Comparison of ENCODE assay signal across 9 mouse cellular contexts in genomic region chr15:84613536-84614527, GRCm38 (mm10). TPM values are rescaled to one million over a fixed set of nuclear protein-coding genes. Genes with fewer than 3 reads are reported as not detected.
A peak's percentile ranks its signal among the peaks of the same experiment; 100 is the strongest.
DNase-seq lines count a peak whose midpoint lies in the region; ATAC-seq and TF ChIP-seq lines count a peak whose summit lies in the region.
"Had no signal": no experiment of that assay in that cellular context is flagged by ENCODE, and none has a peak within 500 bp of the region (broad histone marks: within the 10 kb centered on the region; RNA-seq: fewer than 3 reads in every experiment).

No protein-coding gene starts in this region.

- WGBS in hindbrain, embryonic 10.5 days, result 55% methylated on average over 17 of the region's 17 CpGs
- WGBS in lung, embryonic 15.5 days, result 47% methylated on average over 17 of the region's 17 CpGs
- WGBS in thymus, adult 2 months, result 63% methylated on average over 17 of the region's 17 CpGs

- H3K27ac ChIP-seq in hindbrain, embryonic 10.5 days, result peak overlapping the region; percentile 69
- no peak overlapping the region for H3K27ac ChIP-seq in lung, embryonic 15.5 days
- no peak overlapping the region for H3K27ac ChIP-seq in thymus, adult 2 months (ENCODE audit: control insufficient read depth, insufficient read depth, low read length)

- H3K9ac ChIP-seq in lung, embryonic 15.5 days, result no peak overlapping the region

- peaks cover 34% of the 10 kb centered on the region for H3K27me3 ChIP-seq in hindbrain, embryonic 10.5 days (ENCODE audit: insufficient read depth, poor library complexity, severe bottlenecking)
- H3K27me3 ChIP-seq in lung, embryonic 15.5 days, result no peaks in the 10 kb centered on the region; the same call in 1 of the 2 replicates
- H3K27me3 ChIP-seq in thymus, adult 2 months (ENCODE audit: control insufficient read depth, insufficient read depth, low read length), result no peaks in the 10 kb centered on the region

- H3K9me3 ChIP-seq in hindbrain, embryonic 10.5 days, result no peaks in the 10 kb centered on the region
- no peaks in the 10 kb centered on the region for H3K9me3 ChIP-seq in lung, embryonic 15.5 days
- H3K9me3 ChIP-seq: megakaryocyte, embryonic 14.5 days had no signal

- H3K36me3 ChIP-seq in hindbrain, embryonic 10.5 days, result no peaks in the 10 kb centered on the region
- no peaks in the 10 kb centered on the region for H3K36me3 ChIP-seq in lung, embryonic 15.5 days
- H3K36me3 ChIP-seq in thymus, adult 2 months (ENCODE audit: control insufficient read depth, insufficient read depth, low read length), result no peaks in the 10 kb centered on the region

- peaks cover 53% of the 10 kb centered on the region for H3K4me1 ChIP-seq in hindbrain, embryonic 10.5 days (replicated peaks)
- 0 out of 2 replicates have a peak, but pooled peaks cover 6% of the 10 kb centered on the region for H3K4me1 ChIP-seq in lung, embryonic 15.5 days
- H3K4me1 ChIP-seq in thymus, adult 2 months (replicated peaks; ENCODE audit: control insufficient read depth, insufficient read depth, low read length), result peaks cover 7% of the 10 kb centered on the region; the same call in 1 of the 2 replicates

- no peak for TF ChIP-seq POLR2A in thymus, adult 2 months (IDR thresholded peaks at IDR 0.05; ENCODE audit: control insufficient read depth, extremely low read depth, insufficient read depth, low read length, poor library complexity)

- no peak overlapping the region for H3K4me3 ChIP-seq in hindbrain, embryonic 10.5 days
- no peak overlapping the region for H3K4me3 ChIP-seq in lung, embryonic 15.5 days
- no peak overlapping the region for H3K4me3 ChIP-seq in thymus, adult 2 months (ENCODE audit: control insufficient read depth, insufficient read depth, low read length)
- H3K4me3 ChIP-seq: megakaryocyte, embryonic 14.5 days had no signal

- TF ChIP-seq CTCF in thymus, adult 2 months (IDR thresholded peaks at IDR 0.05; ENCODE audit: borderline replicate concordance, control insufficient read depth, extremely low read depth, insufficient read depth, low read length, poor library complexity), result peak; percentile 90

- peak; percentile 95 for DNase-seq in MN1 (ENCODE audit: low spot score)
- DNase-seq in cerebellum, adult 9-10 months, result peak; percentile 90
- peak; percentile 76 to 98 for DNase-seq in frontal cortex, adult 2 months (ENCODE audit: extremely low spot score in 1 of 2, low spot score in 1 of 2)
- peak; percentile 91 for DNase-seq in hindbrain, embryonic 10.5 days (ENCODE audit: low spot score)
- DNase-seq in layer of hippocampus, adult 9-10 months (ENCODE audit: low spot score), result peak; percentile 96
- peak; percentile 67 for DNase-seq in ovary, adult 18-20 months (ENCODE audit: low spot score)
- peak; percentile 89 for DNase-seq in thymus, adult 2 months

- ATAC-seq in lung, embryonic 15.5 days (ENCODE audit: borderline replicate concordance, extremely low read depth, low FRiP score, low TSS enrichment), result peak; percentile 47; the same call in 1 of the 2 replicates

- no peak overlapping the region for H3K4me2 ChIP-seq in lung, embryonic 15.5 days

RNA-seq across cellular contexts. Expression of gene Prr5, which starts 55.6 kb away (rescaled TPM):
- 7.6 and 10.2 TPM in 2 replicates for polyA plus RNA-seq in frontal cortex, adult 2 months (2012; rRNA removed)
- polyA plus RNA-seq in hindbrain, embryonic 10.5 days (2016; fragmentation: Nextera tagmentation; extraction: Ambion mirVana), result 17.9 and 20.4 TPM in 2 replicates
- 22.1 and 23.7 TPM in 2 replicates for polyA plus RNA-seq in lung, embryonic 15.5 days (2015; fragmentation: Nextera tagmentation; extraction: Ambion mirVana)
- 9.0 and 10.3 TPM in 2 replicates for polyA plus RNA-seq in thymus, adult 2 months (2012; rRNA removed)

RNA-seq across cellular contexts. Expression of gene Rtl6, which starts 56.2 kb away (rescaled TPM):
- polyA plus RNA-seq in frontal cortex, adult 2 months (2012; rRNA removed), result 37.5 and 42.3 TPM in 2 replicates
- 27.2 and 38.2 TPM in 2 replicates for polyA plus RNA-seq in hindbrain, embryonic 10.5 days (2016; fragmentation: Nextera tagmentation; extraction: Ambion mirVana)
- polyA plus RNA-seq in lung, embryonic 15.5 days (2015; fragmentation: Nextera tagmentation; extraction: Ambion mirVana), result 11.0 and 11.4 TPM in 2 replicates
- 18.8 and 26.1 TPM in 2 replicates for polyA plus RNA-seq in thymus, adult 2 months (2012; rRNA removed)
